In the genomic region with DNA sequence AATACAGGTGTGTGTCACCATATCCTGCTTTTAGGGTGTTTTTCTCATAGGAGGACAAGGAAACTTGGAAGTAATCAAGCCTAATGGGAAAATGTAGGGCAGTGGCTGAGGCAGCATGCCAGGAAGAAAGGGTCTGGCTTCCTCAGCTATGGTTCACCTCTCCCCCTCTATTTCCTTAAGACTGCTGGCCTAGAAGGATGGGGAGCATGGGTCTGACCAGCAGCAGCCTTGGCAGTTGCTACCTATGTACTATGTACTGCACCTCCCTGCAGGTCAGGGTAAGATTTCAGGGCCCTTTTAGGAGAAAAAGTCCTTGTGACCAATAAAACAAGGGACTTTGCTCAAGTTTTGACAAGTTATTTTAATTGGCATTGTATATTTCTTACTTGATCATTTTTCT, we compare ENCODE assay signal across 9 mouse cellular contexts. TPM values are rescaled to one million over a fixed set of nuclear protein-coding genes. Genes with fewer than 3 reads are reported as not detected.
DNase-seq lines count a peak whose midpoint lies in the region; ATAC-seq and TF ChIP-seq lines count a peak whose summit lies in the region.
"Had no signal": no experiment of that assay in that cellular context is flagged by ENCODE, and none has a peak within 500 bp of the region (broad histone marks: within the 10 kb centered on the region; RNA-seq: fewer than 3 reads in every experiment).

No protein-coding gene starts in this region.

- TF ChIP-seq CTCF in MEL (IDR thresholded peaks at IDR 0.05 in 2 of 3, conservative IDR thresholded peaks at IDR 0.05 in 1 of 3; ENCODE audit: control insufficient read depth in 1 of 3, insufficient read depth in 1 of 3, low read depth in 2 of 3, low read length in 3 of 3, poor library complexity in 1 of 3, severe bottlenecking in 1 of 3): no peak

- no peak for TF ChIP-seq RAD21 in MEL (IDR thresholded peaks at IDR 0.05; ENCODE audit: low read depth, low read length)

- no peak for TF ChIP-seq POLR2A in MEL (IDR thresholded peaks at IDR 0.05; ENCODE audit: control insufficient read depth in 1 of 2, insufficient read depth in 1 of 2, low read depth in 1 of 2, low read length in 2 of 2, poor library complexity in 1 of 2)

- H3K4me2 ChIP-seq in heart, embryonic 11.5 days: peak overlapping the region; percentile 98
- H3K4me2 ChIP-seq in hindbrain, embryonic 12.5 days (replicated peaks): peak overlapping the region; percentile 93

- no peak overlapping the region for H3K9ac ChIP-seq in heart, embryonic 11.5 days (ENCODE audit: low read depth, low read length)
- H3K9ac ChIP-seq in MEL (ENCODE audit: control insufficient read depth, low read depth, low read length, poor library complexity, severe bottlenecking): peak overlapping the region; percentile 97
- no peak overlapping the region; the same call in 1 of the 2 replicates for H3K9ac ChIP-seq in hindbrain, embryonic 12.5 days

- no peak for TF ChIP-seq EP300 in MEL (IDR thresholded peaks at IDR 0.05; ENCODE audit: low read depth in 1 of 2, low read length in 2 of 2)

- DNase-seq in heart, adult 9 months (ENCODE audit: low spot score in 2 of 2): no peak
- DNase-seq in MEL (ENCODE audit: low read depth, low spot score): peak; percentile 16
- no peak for DNase-seq in midbrain, embryonic 10.5 days (ENCODE audit: low spot score)
- DNase-seq in frontal cortex, postnatal 14 days (ENCODE audit: low spot score in 2 of 2): no peak
- DNase-seq in gastrocnemius, adult 8-10 months (ENCODE audit: low spot score in 2 of 2): no peak
- DNase-seq in urinary bladder, postnatal 14 days (ENCODE audit: low spot score): no peak
- DNase-seq: kidney, postnatal 36 days had no signal

- H3K36me3 ChIP-seq in heart, embryonic 11.5 days (ENCODE audit: control insufficient read depth, insufficient read depth, low read length): peaks cover 14% of the 10 kb centered on the region; the same call in 1 of the 2 replicates
- H3K36me3 ChIP-seq in MEL (ENCODE audit: control insufficient read depth in 1 of 2, insufficient read depth in 2 of 2, low read length in 2 of 2): peaks cover 10% of the 10 kb centered on the region in 2 experiments
- H3K36me3 ChIP-seq in hindbrain, embryonic 12.5 days: peaks cover 42% of the 10 kb centered on the region
- H3K36me3 ChIP-seq in midbrain, embryonic 10.5 days: peaks cover 54% of the 10 kb centered on the region

- H3K27me3 ChIP-seq in heart, embryonic 11.5 days (ENCODE audit: control insufficient read depth, insufficient read depth, low read length): no peaks in the 10 kb centered on the region
- no peaks in the 10 kb centered on the region for H3K27me3 ChIP-seq in MEL (ENCODE audit: control insufficient read depth in 1 of 2, insufficient read depth in 2 of 2, low read length in 2 of 2)
- H3K27me3 ChIP-seq in hindbrain, embryonic 12.5 days: no peaks in the 10 kb centered on the region
- no peaks in the 10 kb centered on the region for H3K27me3 ChIP-seq in midbrain, embryonic 10.5 days (ENCODE audit: low read depth, poor library complexity, severe bottlenecking)

- H3K4me1 ChIP-seq in heart, embryonic 11.5 days (ENCODE audit: control insufficient read depth, insufficient read depth, low read length): peaks cover 9% of the 10 kb centered on the region; the same call in 1 of the 2 replicates
- H3K4me1 ChIP-seq in MEL (ENCODE audit: control insufficient read depth in 1 of 2, insufficient read depth in 2 of 2, low read length in 2 of 2): peaks cover 0 to 7% of the 10 kb centered on the region in 2 experiments; a peak in 3 of 4 replicates
- peaks cover 15% of the 10 kb centered on the region for H3K4me1 ChIP-seq in hindbrain, embryonic 12.5 days
- peaks cover 19% of the 10 kb centered on the region for H3K4me1 ChIP-seq in midbrain, embryonic 10.5 days

- no peaks in the 10 kb centered on the region for H3K9me3 ChIP-seq in heart, embryonic 11.5 days (replicated peaks; ENCODE audit: control insufficient read depth, low read length)
- no peaks in the 10 kb centered on the region for H3K9me3 ChIP-seq in MEL (replicated peaks; ENCODE audit: insufficient read depth, low read length)
- H3K9me3 ChIP-seq in hindbrain, embryonic 12.5 days (replicated peaks): no peaks in the 10 kb centered on the region
- no peaks in the 10 kb centered on the region for H3K9me3 ChIP-seq in midbrain, embryonic 10.5 days (replicated peaks)

- peak overlapping the region; percentile 82 for H3K4me3 ChIP-seq in heart, embryonic 11.5 days (ENCODE audit: low read depth, low read length)
- H3K4me3 ChIP-seq in MEL (ENCODE audit: control insufficient read depth in 1 of 2, insufficient read depth in 1 of 2, low read depth in 2 of 2, low read length in 2 of 2): peak overlapping the region; percentile 25 to 79
- no peak overlapping the region for H3K4me3 ChIP-seq in hindbrain, embryonic 12.5 days
- H3K4me3 ChIP-seq in midbrain, embryonic 10.5 days: peak overlapping the region; percentile 86

- H3K79me2 ChIP-seq in MEL (ENCODE audit: control insufficient read depth, insufficient read depth, low read length, poor library complexity): peaks cover 9% of the 10 kb centered on the region

- ATAC-seq in heart, embryonic 11.5 days (replicated peaks; ENCODE audit: insufficient number of reproducible peaks, low FRiP score, low TSS enrichment): no peak
- ATAC-seq in hindbrain, embryonic 12.5 days (ENCODE audit: low FRiP score): no peak

- H3K27ac ChIP-seq in heart, embryonic 11.5 days (ENCODE audit: low read depth, low read length): peak overlapping the region; percentile 97; the same call in 1 of the 2 replicates
- H3K27ac ChIP-seq in MEL (ENCODE audit: control insufficient read depth, low read depth, low read length): no peak overlapping the region
- no peak overlapping the region for H3K27ac ChIP-seq in hindbrain, embryonic 12.5 days
- H3K27ac ChIP-seq in midbrain, embryonic 10.5 days (replicated peaks): no peak overlapping the region

TF ChIP-seq in MEL, 35 proteins besides CTCF, POLR2A, EP300 and RAD21:
- TF ChIP-seq POLR2AphosphoS2 (IDR thresholded peaks at IDR 0.05; ENCODE audit: low read length) (no peak), BHLHE40 (IDR thresholded peaks at IDR 0.05; ENCODE audit: borderline replicate concordance, low read depth, low read length) (no peak), ZNF384 (IDR thresholded peaks at IDR 0.05; ENCODE audit: low read depth, low read length) (no peak), TBP (IDR thresholded peaks at IDR 0.05; ENCODE audit: low read depth, low read length) (no peak), UBTF (IDR thresholded peaks at IDR 0.05; ENCODE audit: borderline replicate concordance, insufficient read depth, low read depth, low read length) (no peak), ZMIZ1 (IDR thresholded peaks at IDR 0.05; ENCODE audit: low read depth, low read length) (no peak), USF2 (IDR thresholded peaks at IDR 0.05; ENCODE audit: borderline replicate concordance in 1 of 2, insufficient read depth in 1 of 2, low read depth in 1 of 2, low read length in 2 of 2) (no peak), TAL1 (IDR thresholded peaks at IDR 0.05; ENCODE audit: low read length) (no peak), MEF2A (IDR thresholded peaks at IDR 0.05; ENCODE audit: extremely low read depth, insufficient replicate concordance, low read depth, low read length, poor library complexity, severe bottlenecking) (no peak), TCF12 (IDR thresholded peaks at IDR 0.05; ENCODE audit: low read depth, low read length) (no peak), MAX (IDR thresholded peaks at IDR 0.05; ENCODE audit: low read length) (no peak), ZKSCAN1 (IDR thresholded peaks at IDR 0.05; ENCODE audit: low read depth, low read length) (no peak)

RNA-seq across cellular contexts. Expression of gene Man2c1, which starts 0.8 kb away (rescaled TPM):
- polyA plus RNA-seq in heart, embryonic 11.5 days (2014; fragmentation: Nextera tagmentation; extraction: Ambion mirVana): 22.0 and 29.1 TPM in 2 replicates
- total RNA-seq in MEL (2012; rRNA removed): 30.5 and 32.2 TPM in 2 replicates
- polyA plus RNA-seq in MEL (2012; ENCODE audit: insufficient read depth in 1 of 2, insufficient read length in 2 of 2, low read depth in 1 of 2, low replicate concordance in 2 of 2, missing spikeins in 1 of 2): 10 to 100 TPM in 1 of 2 experiments, not detected in 1; 73.7 TPM
- 62.3 TPM in 2 replicates for polyA plus RNA-seq in hindbrain, embryonic 12.5 days (2016; fragmentation: Nextera tagmentation; extraction: Ambion mirVana)
- 61.1 and 69.7 TPM in 2 replicates for polyA plus RNA-seq in midbrain, embryonic 10.5 days (2016; fragmentation: Nextera tagmentation; extraction: Ambion mirVana)
- 10 to 100 TPM; 22.1 to 36.3 (median 29.0) TPM for total RNA-seq in gastrocnemius, adult 8-10 months (2022)

RNA-seq across cellular contexts. Expression of gene Neil1, which starts 18.5 kb away (rescaled TPM):
- polyA plus RNA-seq in heart, embryonic 11.5 days (2014; fragmentation: Nextera tagmentation; extraction: Ambion mirVana): 4.4 and 6.0 TPM in 2 replicates
- 1.8 TPM in 2 replicates for total RNA-seq in MEL (2012; rRNA removed)
- polyA plus RNA-seq in MEL (2012; ENCODE audit: insufficient read depth in 1 of 2, insufficient read length in 2 of 2, low read depth in 1 of 2, low replicate concordance in 2 of 2, missing spikeins in 1 of 2): 1 to 10 TPM in 1 of 2 experiments, not detected in 1; 4.3 TPM
- polyA plus RNA-seq in hindbrain, embryonic 12.5 days (2016; fragmentation: Nextera tagmentation; extraction: Ambion mirVana): 8.4 and 9.8 TPM in 2 replicates
- polyA plus RNA-seq in midbrain, embryonic 10.5 days (2016; fragmentation: Nextera tagmentation; extraction: Ambion mirVana): 5.4 and 7.1 TPM in 2 replicates
- 1 to 10 TPM; 4.4 to 7.2 (median 5.7) TPM for total RNA-seq in gastrocnemius, adult 8-10 months (2022)

RNA-seq across cellular contexts. Expression of gene Commd4, which starts 28.5 kb away (rescaled TPM):
- polyA plus RNA-seq in heart, embryonic 11.5 days (2014; fragmentation: Nextera tagmentation; extraction: Ambion mirVana): 65.8 and 67.9 TPM in 2 replicates
- 77.3 and 90.6 TPM in 2 replicates for total RNA-seq in MEL (2012; rRNA removed)
- 10 to 100 TPM in 1 of 2 experiments, not detected in 1; 89.7 TPM for polyA plus RNA-seq in MEL (2012; ENCODE audit: insufficient read depth in 1 of 2, insufficient read length in 2 of 2, low read depth in 1 of 2, low replicate concordance in 2 of 2, missing spikeins in 1 of 2)
- 108 and 122 TPM in 2 replicates for polyA plus RNA-seq in hindbrain, embryonic 12.5 days (2016; fragmentation: Nextera tagmentation; extraction: Ambion mirVana)
- polyA plus RNA-seq in midbrain, embryonic 10.5 days (2016; fragmentation: Nextera tagmentation; extraction: Ambion mirVana): 117 and 122 TPM in 2 replicates
- 10 to 100 TPM; 24.9 to 32.8 (median 31.1) TPM for total RNA-seq in gastrocnemius, adult 8-10 months (2022)

RNA-seq across cellular contexts. Expression of gene Sin3a, which starts 57.8 kb away (rescaled TPM):
- polyA plus RNA-seq in heart, embryonic 11.5 days (2014; fragmentation: Nextera tagmentation; extraction: Ambion mirVana): 34.4 TPM in 2 replicates
- total RNA-seq in MEL (2012; rRNA removed): 27.0 and 37.5 TPM in 2 replicates
- 100 to 1,000 TPM in 1 of 2 experiments, 10 to 100 TPM in 1; 47.5 to 715 TPM for polyA plus RNA-seq in MEL (2012; ENCODE audit: insufficient read depth in 1 of 2, insufficient read length in 2 of 2, low read depth in 1 of 2, low replicate concordance in 2 of 2, missing spikeins in 1 of 2)
- polyA plus RNA-seq in hindbrain, embryonic 12.5 days (2016; fragmentation: Nextera tagmentation; extraction: Ambion mirVana): 38.7 and 41.2 TPM in 2 replicates
- 51.6 and 56.7 TPM in 2 replicates for polyA plus RNA-seq in midbrain, embryonic 10.5 days (2016; fragmentation: Nextera tagmentation; extraction: Ambion mirVana)
- total RNA-seq in gastrocnemius, adult 8-10 months (2022): 10 to 100 TPM; 18.6 to 23.0 (median 19.8) TPM
